Mouse (Mus musculus) brown adipose tissue, adult 24 weeks (tissue): Measurements from ENCODE around the gene Secisbp2. TPM values are rescaled to one million over a fixed set of nuclear protein-coding genes. Genes with fewer than 3 reads are reported as not detected.

Experiments used
- H3K27ac ChIP-seq: fragments of 200-500 bp; replicated peaks from 2 replicates; pipeline ENCODE4 v1.5.1; 2012; ENCODE audit warnings: low read depth, mild to moderate bottlenecking, low read length
- H3K4me1 ChIP-seq: fragments of 200-500 bp; 2 replicates; pipeline ENCODE4 v1.6.1; 2012; ENCODE audit warnings: low read length, mixed read lengths; ENCODE audit not compliant: control insufficient read depth, insufficient read depth, insufficient read length
- H3K4me3 ChIP-seq: fragments of 200-500 bp; 2 replicates; pipeline ENCODE4 v1.5.1; 2012; ENCODE audit warnings: low read depth, mild to moderate bottlenecking, low read length, moderate library complexity; ENCODE audit not compliant: insufficient read depth
- polyA plus RNA-seq: library from polyadenylated mRNA; stranded (reverse); fragments of >200 nt; gene quantifications from 2 replicates; pipeline ENCODE4 v1.2.4, GENCODE M21; 2012; ENCODE audit not compliant: missing spikeins, insufficient read depth, insufficient read length

The Secisbp2 gene
- polyA plus RNA-seq, 1 experiment, result 8.2 TPM

DNA sequence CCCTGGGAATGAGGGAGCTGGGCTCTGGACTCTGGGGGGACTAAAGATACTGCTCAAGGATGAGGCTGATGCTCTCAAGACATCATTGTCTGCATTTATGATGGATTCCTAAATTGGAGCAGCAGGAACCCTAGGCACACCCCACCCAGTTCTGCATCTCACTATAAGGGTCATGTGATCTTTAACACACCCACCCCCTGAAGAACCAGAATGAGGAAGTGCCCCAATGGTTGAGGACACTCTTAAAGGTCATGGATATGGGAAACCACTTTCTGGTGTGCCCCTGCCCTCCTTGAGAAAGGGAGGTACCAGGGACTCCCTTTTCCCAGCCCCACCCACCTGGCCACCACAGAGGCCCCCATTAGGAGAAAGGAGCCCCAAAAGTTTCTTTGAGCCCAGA is 45.0 kb downstream of the Secisbp2 start:
- no peaks in the 10 kb centered on the region for H3K4me1 ChIP-seq
- no peak overlapping the region for H3K27ac ChIP-seq
- no peak overlapping the region for H3K4me3 ChIP-seq

GRCm38 (mm10) chr13:51697455-51697854 is 46.0 kb downstream of the Secisbp2 start:
- no peak overlapping the region for H3K27ac ChIP-seq
- H3K4me1 ChIP-seq, result no peaks in the 10 kb centered on the region
- H3K4me3 ChIP-seq, result no peak overlapping the region

DNA sequence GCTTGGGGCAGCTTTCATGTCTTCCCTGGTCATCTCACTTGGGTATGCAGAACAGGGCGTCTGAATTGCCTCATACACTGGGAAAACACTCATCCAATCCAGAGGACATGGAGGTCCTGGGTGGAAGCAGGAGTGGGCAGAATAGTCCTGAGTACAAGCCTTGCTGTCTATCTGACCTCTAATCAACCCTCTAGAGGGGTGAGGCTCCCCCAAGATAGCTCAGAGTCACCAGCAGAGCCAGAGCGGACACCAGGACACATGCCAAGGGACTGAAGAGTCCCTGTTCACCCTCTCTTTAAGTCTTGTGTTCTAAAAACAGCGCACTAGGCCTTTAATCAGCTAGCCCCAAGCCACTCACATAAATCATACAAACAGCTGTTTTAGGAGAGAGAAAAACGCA is 46.4 kb downstream of the Secisbp2 start:
- no peaks in the 10 kb centered on the region for H3K4me1 ChIP-seq
- no peak overlapping the region for H3K27ac ChIP-seq
- H3K4me3 ChIP-seq, result no peak overlapping the region

- Histone ChIP-seq H3K4me3 (no peak overlapping the region), H3K27ac (no peak overlapping the region), H3K4me1 (no peaks in the 10 kb centered on the region)
Measured at GRCm38 (mm10) chr13:51698318-51698717, 46.8 kb downstream of the Secisbp2 start.

GRCm38 (mm10) chr13:51703893-51704292 is 52.4 kb downstream of the Secisbp2 start:
- Histone ChIP-seq H3K27ac (no peak overlapping the region), H3K4me3 (no peak overlapping the region), H3K4me1 (no peaks in the 10 kb centered on the region)

DNA sequence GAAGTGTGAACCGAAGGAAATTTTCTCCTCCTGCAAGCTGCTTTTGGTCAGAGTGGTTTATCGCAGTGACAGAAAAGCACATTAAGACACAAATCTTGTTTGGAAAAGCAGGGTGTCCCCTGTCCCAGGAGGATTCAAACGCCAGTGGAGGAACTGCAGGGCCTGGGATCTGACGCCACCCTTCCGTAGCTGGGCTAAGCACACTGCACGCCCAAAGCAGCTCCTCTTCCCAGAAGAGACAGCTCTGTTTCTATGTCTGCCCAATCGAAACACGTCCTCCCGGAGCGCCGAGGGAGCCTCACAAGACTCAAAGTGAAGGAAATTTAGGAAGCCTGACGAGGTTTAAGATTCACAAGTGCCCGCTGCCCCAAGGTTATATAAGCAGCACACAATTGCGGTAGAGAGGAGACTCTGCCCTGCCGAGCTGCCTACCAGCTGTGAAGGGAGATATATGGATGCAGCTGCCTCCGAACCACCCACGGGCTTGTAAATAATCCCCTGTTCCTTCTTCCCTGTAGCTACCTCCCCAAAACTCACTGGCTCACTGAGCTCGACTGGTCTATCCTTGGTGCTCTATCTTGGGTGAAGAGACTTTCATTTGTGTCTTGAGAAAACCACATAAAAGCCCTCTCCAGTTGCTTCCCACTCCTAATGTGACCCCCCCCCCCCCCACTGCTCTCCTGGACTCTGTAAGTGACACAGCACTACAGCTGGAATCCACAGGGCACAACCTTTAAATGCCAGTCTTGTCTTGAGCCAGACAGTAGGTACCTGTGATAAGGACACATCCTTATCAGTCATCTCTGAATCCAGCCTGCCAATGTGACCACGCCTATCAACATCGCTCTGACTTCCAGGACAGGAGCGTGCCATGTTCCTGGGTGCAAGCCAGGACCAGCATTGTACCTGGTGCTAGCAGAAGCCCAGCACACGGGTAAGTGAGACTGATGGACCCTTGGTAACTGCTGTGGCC is 54.7 kb downstream of the Secisbp2 start:
- Histone ChIP-seq H3K4me1 (no peaks in the 10 kb centered on the region), H3K27ac (no peak overlapping the region), H3K4me3 (0 out of 2 replicates have a peak overlapping the region, but pooled peaks have one; percentile 10)

DNA sequence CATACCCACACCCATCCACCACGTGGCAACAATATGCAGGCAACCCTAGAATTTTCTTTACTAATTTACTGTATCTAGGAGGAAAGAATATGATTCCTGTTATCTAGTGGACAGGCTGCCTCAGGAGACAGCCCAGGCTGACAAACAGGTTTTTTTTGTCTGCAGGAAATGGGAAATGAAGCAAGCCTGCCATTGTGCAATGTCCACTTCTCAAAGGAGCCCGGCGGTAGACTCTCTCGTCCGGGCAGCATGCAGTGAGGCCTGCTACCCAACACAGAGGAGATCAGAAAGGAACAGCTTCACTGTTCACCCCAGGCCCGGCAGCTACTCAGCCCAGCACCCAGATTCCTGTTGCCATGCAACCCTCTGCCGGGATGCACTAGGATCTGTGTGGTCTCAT is 59.2 kb downstream of the Secisbp2 start:
- H3K4me1 ChIP-seq, result no peaks in the 10 kb centered on the region
- H3K4me3 ChIP-seq, result no peak overlapping the region
- no peak overlapping the region for H3K27ac ChIP-seq

DNA sequence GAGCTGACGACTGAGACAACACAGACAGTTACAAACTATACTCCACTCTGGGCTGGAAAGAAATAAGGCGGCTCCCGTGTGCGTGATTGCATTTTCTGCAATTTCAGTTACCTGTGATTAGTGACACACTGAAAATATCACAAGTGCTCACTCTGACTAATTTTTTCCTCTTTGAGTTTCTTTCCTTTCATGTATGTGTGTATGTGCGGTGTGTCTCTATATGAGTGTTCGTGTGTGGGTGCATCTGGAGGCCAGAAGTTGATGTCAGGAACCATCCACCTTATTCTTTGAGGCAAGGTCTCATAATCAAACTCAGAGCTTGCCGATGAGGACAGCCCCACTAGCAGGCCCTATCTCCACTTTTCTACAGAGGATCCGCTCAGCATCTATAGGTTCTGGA is 60.5 kb downstream of the Secisbp2 start:
- Histone ChIP-seq H3K4me3 (no peak overlapping the region), H3K4me1 (no peaks in the 10 kb centered on the region), H3K27ac (no peak overlapping the region)

DNA sequence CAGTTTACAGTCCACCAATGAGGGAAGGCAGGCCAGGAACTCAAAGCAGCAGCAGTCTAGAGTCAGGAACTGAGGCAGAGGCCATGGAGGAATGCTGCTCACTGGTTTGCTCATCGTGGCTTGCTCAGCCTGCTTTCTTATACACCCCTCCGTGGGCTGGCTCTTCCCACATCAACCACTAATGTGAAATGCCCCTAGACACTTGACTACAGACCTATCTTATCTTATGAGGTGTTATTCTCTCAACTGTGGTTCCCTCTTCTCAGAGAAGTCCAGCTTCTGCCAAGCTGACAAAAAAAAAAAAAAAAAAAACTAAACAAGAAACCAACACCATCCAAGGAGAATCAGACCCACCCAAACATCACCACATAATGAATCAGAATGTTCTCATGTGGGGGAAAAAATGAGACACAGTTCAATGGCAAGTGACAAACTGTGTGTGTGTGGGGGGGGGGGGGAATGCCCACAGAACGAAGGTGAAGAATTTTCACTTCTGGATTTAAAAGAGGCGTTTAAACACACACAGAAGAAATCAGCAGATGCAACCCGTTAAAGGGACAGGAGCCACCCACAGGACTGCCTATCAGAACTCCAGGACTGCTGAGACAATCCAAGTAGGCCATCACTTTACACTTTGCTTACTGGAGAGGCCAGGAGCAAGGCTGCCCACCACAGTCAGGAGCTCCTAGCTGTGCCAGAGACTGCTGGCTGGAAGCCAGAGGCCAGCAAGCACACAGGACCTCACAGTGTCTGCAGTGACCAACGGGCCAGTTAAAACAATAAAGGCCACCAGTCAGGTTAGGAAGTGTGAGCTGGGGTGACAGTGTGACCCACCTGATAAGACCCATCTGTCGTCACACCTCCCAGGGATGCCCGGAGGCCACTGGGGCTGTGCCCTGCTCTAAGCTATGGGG is 65.1 kb downstream of the Secisbp2 start:
- Histone ChIP-seq H3K4me1 (no peaks in the 10 kb centered on the region), H3K27ac (no peak overlapping the region), H3K4me3 (no peak overlapping the region)

DNA sequence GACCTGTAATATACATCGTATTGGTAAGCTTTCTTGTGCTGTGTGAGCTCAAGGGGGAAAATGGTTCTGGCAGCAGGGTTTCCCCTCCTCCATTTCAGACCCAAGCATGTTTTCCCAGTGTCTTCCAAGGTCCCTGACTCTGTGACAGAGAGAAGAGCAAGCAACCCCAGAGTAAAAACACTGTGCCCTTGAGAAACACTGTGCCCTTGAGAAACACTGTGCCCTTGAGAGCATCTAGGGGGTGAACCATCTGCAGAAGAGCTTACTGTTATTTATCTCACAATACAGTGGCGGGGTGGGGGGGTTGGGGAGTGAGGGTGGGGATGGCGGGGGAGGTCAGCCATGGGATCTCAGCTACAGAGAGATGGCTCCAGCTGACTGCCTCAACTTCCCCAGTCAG is 67.8 kb downstream of the Secisbp2 start:
- no peak overlapping the region for H3K4me3 ChIP-seq

DNA sequence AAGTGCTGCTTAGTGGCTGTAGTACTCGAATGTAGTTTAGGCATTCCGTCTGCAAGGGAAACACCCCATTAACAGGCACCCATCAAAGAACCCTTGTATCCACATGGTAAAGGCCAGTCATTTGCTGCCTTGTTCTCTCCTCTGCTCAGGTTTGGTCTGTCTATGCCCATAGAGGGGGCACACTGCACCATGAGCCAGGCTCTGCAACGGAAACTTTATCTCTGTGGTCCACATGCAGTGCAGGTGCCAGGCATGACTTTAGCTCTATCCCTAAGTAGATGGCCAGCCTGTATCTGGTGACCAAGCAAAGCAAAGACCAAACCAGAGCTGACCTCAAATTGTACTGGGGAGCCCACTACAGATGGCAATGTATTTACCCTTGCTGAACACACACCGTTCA is 69.1 kb downstream of the Secisbp2 start:
- no peak overlapping the region for H3K27ac ChIP-seq
- H3K4me3 ChIP-seq, result no peak overlapping the region
- no peaks in the 10 kb centered on the region for H3K4me1 ChIP-seq

More for the DNA sequence above, 67.8 kb downstream of the Secisbp2 start:
- H3K27ac ChIP-seq, result no peak overlapping the region
- no peaks in the 10 kb centered on the region for H3K4me1 ChIP-seq

DNA sequence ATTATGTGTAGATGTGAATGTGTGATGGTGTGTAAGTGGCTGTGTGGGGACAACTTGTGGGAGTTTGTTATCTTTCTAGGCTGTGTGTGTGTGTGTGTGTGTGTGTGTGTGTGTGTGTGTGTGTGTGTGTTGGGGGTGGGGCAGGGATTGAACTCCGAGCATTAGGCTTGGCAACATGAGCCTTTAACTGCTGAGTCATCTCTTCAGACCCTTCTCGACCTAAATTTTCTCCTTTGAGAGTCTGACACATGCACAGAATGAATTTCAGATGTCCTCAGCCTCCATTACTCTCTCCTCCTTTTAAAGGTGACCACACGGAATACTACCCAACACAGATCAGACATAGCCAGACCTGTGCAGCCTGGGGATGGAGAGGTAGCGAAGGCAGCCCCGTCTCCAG is 71.6 kb downstream of the Secisbp2 start:
- no peak overlapping the region for H3K4me3 ChIP-seq
- H3K4me1 ChIP-seq, result no peaks in the 10 kb centered on the region
- H3K27ac ChIP-seq, result no peak overlapping the region

GRCm38 (mm10) chr13:51724566-51724965 is 73.1 kb downstream of the Secisbp2 start:
- no peak overlapping the region for H3K27ac ChIP-seq
- H3K4me3 ChIP-seq, result no peak overlapping the region
- no peaks in the 10 kb centered on the region for H3K4me1 ChIP-seq

DNA sequence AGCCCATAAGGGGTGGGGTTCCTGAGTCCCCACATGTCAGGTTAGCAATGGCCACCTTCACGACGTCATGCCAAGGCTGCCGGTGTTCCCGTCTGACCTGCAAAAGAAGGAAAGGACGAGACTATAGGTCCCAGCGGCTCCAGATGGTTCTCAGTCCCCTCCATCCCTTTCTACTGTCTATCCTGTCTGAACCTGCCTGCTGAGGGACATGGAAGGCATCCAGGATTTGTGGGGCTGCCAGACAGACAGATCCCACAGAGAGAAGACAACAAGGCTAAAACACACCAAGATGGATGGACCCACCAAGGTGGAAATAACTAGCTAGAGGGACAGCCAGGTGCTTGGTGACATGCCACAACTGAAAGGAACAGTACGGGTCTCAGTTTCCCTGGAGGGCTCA is 73.9 kb downstream of the Secisbp2 start:
- no peak overlapping the region for H3K4me3 ChIP-seq
- no peak overlapping the region for H3K27ac ChIP-seq
- no peaks in the 10 kb centered on the region for H3K4me1 ChIP-seq

- Histone ChIP-seq H3K4me1 (no peaks in the 10 kb centered on the region), H3K4me3 (no peak overlapping the region), H3K27ac (no peak overlapping the region)
Measured at GRCm38 (mm10) chr13:51725926-51726574, 74.6 kb downstream of the Secisbp2 start.
